Mouse (Mus musculus) heart, embryonic 14.5 days (tissue): ENCODE data around the gene Zfp46. TPM values are rescaled to one million over a fixed set of nuclear protein-coding genes. Genes with fewer than 3 reads are reported as not detected.

Experiments used
- ATAC-seq: fragments of 200-750 bp; cut with Nextera tagmentation; 2 replicates; pipeline ENCODE4 v1.8.0; 2017; ENCODE audit warnings: low read depth, moderate TSS enrichment; ENCODE audit not compliant: insufficient number of reproducible peaks, insufficient read depth, low FRiP score
- H3K27ac ChIP-seq, 2 experiments: fragments of 200-500 bp in 1 of 2; fragments of 300-500 bp in 1 of 2; sonication (generic) in 1 of 2; replicated peaks in 1 of 2; 2 replicates each; pipeline ENCODE4 v1.5.1; 2012 to 2014; ENCODE audit warnings: low read depth in 2 of 2, low read length in 2 of 2, control low read depth in 1 of 2, mild to moderate bottlenecking in 1 of 2, mixed read lengths in 1 of 2; ENCODE audit not compliant: control insufficient read depth in 1 of 2, insufficient read depth in 1 of 2
- H3K27me3 ChIP-seq: fragments of 300-500 bp; sonication (generic); 2 replicates; pipeline ENCODE4 v1.6.1; 2014; ENCODE audit warnings: mild to moderate bottlenecking, low read length, control low read depth; ENCODE audit not compliant: control insufficient read depth, insufficient read depth
- H3K36me3 ChIP-seq: fragments of 300-500 bp; sonication (generic); 2 replicates; pipeline ENCODE4 v1.6.1; 2014; ENCODE audit warnings: mild to moderate bottlenecking, control low read depth, low read length, mixed read lengths; ENCODE audit not compliant: control insufficient read depth, insufficient read depth
- H3K4me1 ChIP-seq, 2 experiments: fragments of 200-500 bp in 1 of 2; fragments of 300-500 bp in 1 of 2; sonication (generic) in 1 of 2; 2 replicates each; pipeline ENCODE4 v1.6.1; 2012 to 2014; ENCODE audit warnings: low read length in 2 of 2, control low read depth in 1 of 2, mixed read lengths in 1 of 2; ENCODE audit not compliant: control insufficient read depth in 2 of 2, insufficient read depth in 2 of 2
- H3K4me2 ChIP-seq: fragments of 300-500 bp; sonication (generic); 2 replicates; pipeline ENCODE4 v1.6.1; 2014; ENCODE audit warnings: mild to moderate bottlenecking, low read length
- H3K4me3 ChIP-seq, 2 experiments: fragments of 200-500 bp in 1 of 2; fragments of 300-500 bp in 1 of 2; sonication (generic) in 1 of 2; 2 replicates each; pipeline ENCODE4 v1.5.1; 2012 to 2014; ENCODE audit warnings: low read length in 2 of 2, mild to moderate bottlenecking in 2 of 2, control low read depth in 1 of 2, low read depth in 1 of 2, moderate library complexity in 1 of 2; ENCODE audit not compliant: control insufficient read depth in 1 of 2, insufficient read depth in 1 of 2
- H3K9ac ChIP-seq: fragments of 300-500 bp; sonication (generic); 2 replicates; pipeline ENCODE4 v1.6.1; 2014; ENCODE audit warnings: mild to moderate bottlenecking, low read length
- H3K9me3 ChIP-seq: fragments of 300-500 bp; sonication (generic); 2 replicates; pipeline ENCODE4 v1.6.1; 2016; ENCODE audit warnings: low read length, control low read depth; ENCODE audit not compliant: control insufficient read depth
- WGBS: fragments of 180-500 bp; shearing (Covaris S2); extraction: QIAGEN DNeasy Blood & Tissue Kit; methylation state at CpG from one replicate; pipeline ENCODE4 v1.1.7; 2014; 5-methylcytosine and 5-hydroxymethylcytosine counted together
- polyA plus RNA-seq: library from polyadenylated mRNA; unstranded; fragments of >200 nt; fragmentation: Nextera tagmentation; extraction: Ambion mirVana; gene quantifications from 2 replicates; pipeline ENCODE4 v1.2.1, GENCODE M21; 2014

Zfp46 gene
- polyA plus RNA-seq, 1 experiment from 2014 or later: 23.1 TPM

GRCm38 (mm10) chr4:136249332-136249647, 35.2 kb upstream of the Zfp46 start:
- Histone ChIP-seq H3K4me1 (peaks cover 23 to 43% of the 10 kb centered on the region in 2 experiments), H3K4me3 (peak overlapping the region; percentile 72 to 74), H3K27me3 (peaks cover 10% of the 10 kb centered on the region), H3K4me2 (peak overlapping the region; percentile 72), H3K36me3 (peaks cover 2% of the 10 kb centered on the region; the same call in 1 of the 2 replicates), H3K27ac (no peak overlapping the region), H3K9me3 (no peaks in the 10 kb centered on the region), H3K9ac (peak overlapping the region; percentile 80; the same call in 1 of the 2 replicates)
- ATAC-seq: no peak
- 16% methylated on average over 11 of the region's 11 CpGs for WGBS

GRCm38 (mm10) chr4:136249780-136250179, 34.7 kb upstream of the Zfp46 start:
- 35% methylated on average over 9 of the region's 9 CpGs for WGBS
- peaks cover 10% of the 10 kb centered on the region for H3K27me3 ChIP-seq
- peak overlapping the region; percentile 72 for H3K4me2 ChIP-seq
- peak overlapping the region; percentile 80; the same call in 1 of the 2 replicates for H3K9ac ChIP-seq
- no peaks in the 10 kb centered on the region for H3K9me3 ChIP-seq
- peaks cover 23 to 41% of the 10 kb centered on the region in 2 experiments for H3K4me1 ChIP-seq
- H3K4me3 ChIP-seq: 0 out of 4 replicates have a peak overlapping the region, but pooled peaks of 1 of the 2 experiments have one; percentile 74
- peaks cover 7% of the 10 kb centered on the region for H3K36me3 ChIP-seq
- ATAC-seq: no peak
- H3K27ac ChIP-seq: no peak overlapping the region

DNA sequence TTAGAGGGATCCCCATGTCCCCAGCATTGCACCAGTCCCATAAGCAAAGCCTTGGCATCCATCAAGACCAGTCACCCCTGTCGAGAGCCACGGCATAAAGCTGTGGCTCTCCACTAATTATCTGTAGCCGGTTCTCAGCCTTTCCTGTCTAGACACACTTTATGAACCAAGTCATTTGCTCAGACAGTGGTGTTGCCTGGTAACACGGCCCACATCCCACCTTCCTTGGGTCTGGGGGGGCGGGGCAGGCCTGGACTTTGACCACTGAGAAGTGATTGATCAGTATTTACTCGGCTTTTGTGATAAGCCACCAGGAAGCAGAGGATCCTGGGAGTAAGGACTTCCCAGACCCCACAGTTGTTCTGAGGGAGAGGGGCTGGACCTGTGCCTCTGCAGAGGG, 28.6 kb upstream of the Zfp46 start:
- Histone ChIP-seq H3K9ac (no peak overlapping the region), H3K4me3 (no peak overlapping the region), H3K4me2 (no peak overlapping the region), H3K27ac (no peak overlapping the region), H3K9me3 (no peaks in the 10 kb centered on the region), H3K27me3 (no peaks in the 10 kb centered on the region), H3K4me1 (peaks cover under 1 to 4% of the 10 kb centered on the region in 2 experiments; a peak in 2 of 4 replicates), H3K36me3 (peaks cover 17% of the 10 kb centered on the region)
- ATAC-seq: no peak
- 42% methylated on average over 6 of the region's 6 CpGs for WGBS

GRCm38 (mm10) chr4:136256696-136257095, 27.8 kb upstream of the Zfp46 start:
- Histone ChIP-seq H3K27ac (no peak overlapping the region), H3K4me2 (no peak overlapping the region), H3K36me3 (peaks cover 17% of the 10 kb centered on the region), H3K27me3 (no peaks in the 10 kb centered on the region), H3K4me3 (no peak overlapping the region), H3K4me1 (peaks cover 6 to 9% of the 10 kb centered on the region in 2 experiments; a peak in 2 of 4 replicates), H3K9ac (no peak overlapping the region), H3K9me3 (no peaks in the 10 kb centered on the region)
- 65% methylated on average over 10 of the region's 10 CpGs for WGBS
- no peak for ATAC-seq

- H3K4me1 ChIP-seq: peaks cover 11 to 15% of the 10 kb centered on the region in 2 experiments; a peak in 3 of 4 replicates
- H3K9ac ChIP-seq: no peak overlapping the region
- H3K4me3 ChIP-seq: no peak overlapping the region
- H3K4me2 ChIP-seq: no peak overlapping the region
- H3K36me3 ChIP-seq: peaks cover 9% of the 10 kb centered on the region
- ATAC-seq: no peak
- no peaks in the 10 kb centered on the region for H3K27me3 ChIP-seq
- WGBS: 58% methylated on average over 3 of the region's 3 CpGs
- H3K27ac ChIP-seq: peak overlapping the region; percentile 44 to 76; a peak in 2 of 4 replicates
- H3K9me3 ChIP-seq: no peaks in the 10 kb centered on the region
These were observed 24.6 kb upstream of the Zfp46 start for GRCm38 (mm10) chr4:136259916-136260315.

GRCm38 (mm10) chr4:136260491-136261180, 23.8 kb upstream of the Zfp46 start:
- H3K9me3 ChIP-seq: no peaks in the 10 kb centered on the region
- peaks cover 7% of the 10 kb centered on the region; the same call in 1 of the 2 replicates for H3K36me3 ChIP-seq
- 31% methylated on average over 10 of the region's 10 CpGs for WGBS
- H3K4me1 ChIP-seq: peaks cover 11 to 15% of the 10 kb centered on the region in 2 experiments; a peak in 3 of 4 replicates
- no peak overlapping the region for H3K4me3 ChIP-seq
- H3K27ac ChIP-seq: peak overlapping the region; percentile 76 to 90
- peak; percentile 67 for ATAC-seq
- H3K4me2 ChIP-seq: no peak overlapping the region
- no peaks in the 10 kb centered on the region for H3K27me3 ChIP-seq
- H3K9ac ChIP-seq: peak overlapping the region; percentile 3; the same call in 1 of the 2 replicates

GRCm38 (mm10) chr4:136261912-136262311, 22.6 kb upstream of the Zfp46 start:
- no peak overlapping the region for H3K9ac ChIP-seq
- H3K27ac ChIP-seq: peak overlapping the region; percentile 27 to 76
- whole genome bisulfite sequencing: 55% methylated on average over 10 of the region's 10 CpGs
- H3K4me3 ChIP-seq: no peak overlapping the region
- H3K4me2 ChIP-seq: no peak overlapping the region
- no peak for ATAC-seq
- H3K36me3 ChIP-seq: peaks cover 7% of the 10 kb centered on the region; the same call in 1 of the 2 replicates
- H3K4me1 ChIP-seq: peaks cover 11 to 15% of the 10 kb centered on the region in 2 experiments; a peak in 3 of 4 replicates
- no peaks in the 10 kb centered on the region for H3K27me3 ChIP-seq
- no peaks in the 10 kb centered on the region for H3K9me3 ChIP-seq
